Mouse (Mus musculus): ENCODE measurements around the gene Gria4.

GRCm38 (mm10) chr9:4712367-4712766, 83.7 kb downstream of the Gria4 start:
- TF ChIP-seq GATA1 (IDR thresholded peaks at IDR 0.05; ENCODE audit: borderline replicate concordance, low read length) (no peak), CTCF (IDR thresholded peaks at IDR 0.05; ENCODE audit: low read depth, low read length) (no peak)

Measured in G1E (cell line).